Mouse (Mus musculus): Measurements from ENCODE around the gene Sft2d2.

DNA sequence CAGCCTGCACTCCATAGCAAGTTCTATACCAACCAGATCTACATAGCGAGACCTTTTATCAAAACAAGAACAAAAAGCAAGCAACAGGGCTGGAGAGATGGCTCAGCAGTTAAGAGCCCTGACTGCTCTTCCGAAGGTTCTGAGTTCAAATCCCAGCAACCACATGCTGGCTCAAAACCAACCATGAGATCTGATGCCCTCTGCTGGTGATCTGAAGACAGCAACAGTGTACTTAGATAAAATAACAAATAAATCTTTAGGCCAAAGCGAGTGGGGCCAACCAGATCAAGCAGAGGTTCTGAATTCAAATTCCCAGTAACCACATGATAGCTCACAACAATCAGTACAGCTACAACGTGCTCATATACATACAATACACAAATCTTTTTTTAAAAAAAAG, 36.5 kb upstream of the Sft2d2 start:
- TF ChIP-seq CTCF (IDR thresholded peaks at IDR 0.05) (peak; percentile 49), POLR2A (IDR thresholded peaks at IDR 0.05; ENCODE audit: insufficient read depth, low read depth, low read length) (no peak)

Data from heart, adult 2 months (tissue).